Mouse (Mus musculus) liver, embryonic 16.5 days (tissue): ENCODE results near the gene Vsir. TPM values are rescaled to one million over a fixed set of nuclear protein-coding genes. Genes with fewer than 3 reads are reported as not detected.

ENCODE experiments used
- ATAC-seq: fragments of 200-750 bp; cut with Nextera tagmentation; 2 replicates; pipeline ENCODE4 v1.8.0; 2017; ENCODE audit warnings: low read depth, mild to moderate bottlenecking, moderate number of reproducible peaks, moderate library complexity
- H3K27ac ChIP-seq: fragments of 300-500 bp; sonication (generic); 2 replicates; pipeline ENCODE4 v1.5.1; 2014; ENCODE audit warnings: mild to moderate bottlenecking, low read length
- H3K27me3 ChIP-seq: fragments of 300-500 bp; sonication (generic); 2 replicates; pipeline ENCODE4 v1.6.1; 2014; ENCODE audit warnings: low read depth, low read length, mixed read lengths; ENCODE audit not compliant: control insufficient read depth, insufficient read depth
- H3K36me3 ChIP-seq: fragments of 300-500 bp; sonication (generic); 2 replicates; pipeline ENCODE4 v1.6.1; 2014; ENCODE audit warnings: mild to moderate bottlenecking; ENCODE audit not compliant: control insufficient read depth, insufficient read depth
- H3K4me1 ChIP-seq: fragments of 300-500 bp; sonication (generic); 2 replicates; pipeline ENCODE4 v1.6.1; 2014; ENCODE audit warnings: low read depth, low read length, mixed read lengths; ENCODE audit not compliant: control insufficient read depth
- H3K4me2 ChIP-seq: fragments of 300-500 bp; sonication (generic); 2 replicates; pipeline ENCODE4 v1.6.1; 2014; ENCODE audit warnings: low read depth, low read length, mixed read lengths
- H3K4me3 ChIP-seq: fragments of 300-500 bp; sonication (generic); 2 replicates; pipeline ENCODE4 v1.5.1; 2014; ENCODE audit warnings: low read depth, mild to moderate bottlenecking, low read length
- H3K9ac ChIP-seq: fragments of 300-500 bp; sonication (generic); 2 replicates; pipeline ENCODE4 v1.6.1; 2014; ENCODE audit warnings: low read depth, low read length
- H3K9me3 ChIP-seq: fragments of 300-500 bp; sonication (generic); replicated peaks from 2 replicates; pipeline ENCODE4 v1.6.1; 2016; ENCODE audit warnings: low read length; ENCODE audit not compliant: control insufficient read depth
- WGBS: fragments of 180-500 bp; shearing (Covaris S2); extraction: QIAGEN DNeasy Blood & Tissue Kit; methylation state at CpG from one replicate; pipeline ENCODE4 v1.1.7; 2014; ENCODE audit not compliant: insufficient replicate concordance; 5-methylcytosine and 5-hydroxymethylcytosine counted together
- polyA plus RNA-seq: library from polyadenylated mRNA; unstranded; fragments of >200 nt; fragmentation: Nextera tagmentation; extraction: Ambion mirVana; gene quantifications from 2 replicates; pipeline ENCODE4 v1.2.1, GENCODE M21; 2015

Gene Vsir
- polyA plus RNA-seq, 1 experiment from 2014 or later, result 11.9 TPM

- no peaks in the 10 kb centered on the region; the same call in 1 of the 2 replicates for H3K36me3 ChIP-seq
- H3K4me3 ChIP-seq, result no peak overlapping the region
- no peak for ATAC-seq
- peaks cover 2% of the 10 kb centered on the region; the same call in 1 of the 2 replicates for H3K4me1 ChIP-seq
- WGBS, result 61% methylated on average over 4 of the region's 4 CpGs
- no peaks in the 10 kb centered on the region for H3K27me3 ChIP-seq
- H3K9me3 ChIP-seq, result no peaks in the 10 kb centered on the region
- H3K27ac ChIP-seq, result no peak overlapping the region
- no peak overlapping the region for H3K4me2 ChIP-seq
- no peak overlapping the region for H3K9ac ChIP-seq
Observed at GRCm38 (mm10) chr10:60358776-60359175, 12.1 kb downstream of the Vsir start.

GRCm38 (mm10) chr10:60361615-60362309 is 15.1 kb downstream of the Vsir start:
- peaks cover 2% of the 10 kb centered on the region; the same call in 1 of the 2 replicates for H3K4me1 ChIP-seq
- no peak overlapping the region for H3K4me2 ChIP-seq
- WGBS, result 59% methylated on average over 12 of the region's 12 CpGs
- H3K4me3 ChIP-seq, result no peak overlapping the region
- H3K27me3 ChIP-seq, result no peaks in the 10 kb centered on the region
- no peak overlapping the region for H3K9ac ChIP-seq
- no peak for ATAC-seq
- no peaks in the 10 kb centered on the region; the same call in 1 of the 2 replicates for H3K36me3 ChIP-seq
- H3K27ac ChIP-seq, result no peak overlapping the region
- no peaks in the 10 kb centered on the region for H3K9me3 ChIP-seq

- 47% methylated on average over 2 of the region's 2 CpGs for WGBS
- no peak overlapping the region for H3K27ac ChIP-seq
- no peak overlapping the region for H3K4me2 ChIP-seq
- H3K36me3 ChIP-seq, result no peaks in the 10 kb centered on the region; the same call in 1 of the 2 replicates
- no peak overlapping the region for H3K9ac ChIP-seq
- H3K4me3 ChIP-seq, result no peak overlapping the region
- ATAC-seq, result no peak
- H3K9me3 ChIP-seq, result no peaks in the 10 kb centered on the region
- H3K27me3 ChIP-seq, result no peaks in the 10 kb centered on the region
- H3K4me1 ChIP-seq, result peaks cover 2% of the 10 kb centered on the region; the same call in 1 of the 2 replicates
Observed at GRCm38 (mm10) chr10:60362310-60362628, 15.6 kb downstream of the Vsir start.

GRCm38 (mm10) chr10:60363426-60363825 is 16.8 kb downstream of the Vsir start:
- ATAC-seq, result no peak

GRCm38 (mm10) chr10:60367145-60367544 is 20.5 kb downstream of the Vsir start:
- Histone ChIP-seq H3K36me3 (no peaks in the 10 kb centered on the region), H3K4me2 (no peak overlapping the region), H3K4me1 (no peaks in the 10 kb centered on the region; the same call in none of the 2 replicates), H3K9ac (no peak overlapping the region), H3K4me3 (no peak overlapping the region), H3K9me3 (no peaks in the 10 kb centered on the region), H3K27me3 (no peaks in the 10 kb centered on the region), H3K27ac (no peak overlapping the region; the same call in 1 of the 2 replicates)
- no peak for ATAC-seq
- WGBS, result 7% methylated on average over 2 of the region's 2 CpGs

More at GRCm38 (mm10) chr10:60363426-60363825, 16.8 kb downstream of the Vsir start:
- no peak overlapping the region for H3K4me2 ChIP-seq
- no peak overlapping the region for H3K27ac ChIP-seq
- no peaks in the 10 kb centered on the region for H3K9me3 ChIP-seq
- no peak overlapping the region for H3K4me3 ChIP-seq
- peaks cover 2% of the 10 kb centered on the region; the same call in 1 of the 2 replicates for H3K4me1 ChIP-seq
- WGBS, result 51% methylated on average over 6 of the region's 6 CpGs
- no peaks in the 10 kb centered on the region; the same call in 1 of the 2 replicates for H3K36me3 ChIP-seq
- H3K9ac ChIP-seq, result no peak overlapping the region
- no peaks in the 10 kb centered on the region for H3K27me3 ChIP-seq

- H3K9me3 ChIP-seq, result no peaks in the 10 kb centered on the region
- ATAC-seq, result no peak
- H3K27me3 ChIP-seq, result no peaks in the 10 kb centered on the region
- no peak overlapping the region for H3K4me2 ChIP-seq
- H3K36me3 ChIP-seq, result no peaks in the 10 kb centered on the region
- H3K27ac ChIP-seq, result no peak overlapping the region
- H3K4me3 ChIP-seq, result no peak overlapping the region
- 18% methylated on average over 4 of the region's 4 CpGs for WGBS
- H3K9ac ChIP-seq, result no peak overlapping the region
- no peaks in the 10 kb centered on the region; the same call in none of the 2 replicates for H3K4me1 ChIP-seq
Observed at GRCm38 (mm10) chr10:60367904-60368303, 21.3 kb downstream of the Vsir start.

GRCm38 (mm10) chr10:60369405-60369804 is 22.8 kb downstream of the Vsir start:
- H3K27me3 ChIP-seq, result no peaks in the 10 kb centered on the region
- no peak overlapping the region for H3K4me3 ChIP-seq
- 56% methylated on average over 6 of the region's 6 CpGs for WGBS
- no peak overlapping the region for H3K27ac ChIP-seq
- H3K36me3 ChIP-seq, result no peaks in the 10 kb centered on the region
- H3K4me2 ChIP-seq, result no peak overlapping the region
- no peak overlapping the region for H3K9ac ChIP-seq
- no peak for ATAC-seq
- H3K9me3 ChIP-seq, result no peaks in the 10 kb centered on the region
- H3K4me1 ChIP-seq, result no peaks in the 10 kb centered on the region; the same call in none of the 2 replicates

- Histone ChIP-seq H3K9ac (no peak overlapping the region), H3K4me1 (no peaks in the 10 kb centered on the region; the same call in none of the 2 replicates), H3K27ac (no peak overlapping the region), H3K4me3 (no peak overlapping the region), H3K27me3 (no peaks in the 10 kb centered on the region), H3K4me2 (no peak overlapping the region), H3K9me3 (no peaks in the 10 kb centered on the region), H3K36me3 (no peaks in the 10 kb centered on the region)
- WGBS, result 59% methylated on average over 2 of the region's 2 CpGs
- no peak for ATAC-seq
Observed at GRCm38 (mm10) chr10:60370098-60370497, 23.4 kb downstream of the Vsir start.

GRCm38 (mm10) chr10:60370601-60371061 is 24.0 kb downstream of the Vsir start:
- no peaks in the 10 kb centered on the region; the same call in none of the 2 replicates for H3K4me1 ChIP-seq
- H3K4me3 ChIP-seq, result no peak overlapping the region
- no peak for ATAC-seq
- H3K9me3 ChIP-seq, result no peaks in the 10 kb centered on the region
- no peaks in the 10 kb centered on the region for H3K36me3 ChIP-seq
- H3K4me2 ChIP-seq, result no peak overlapping the region
- WGBS, result 17% methylated on average over 5 of the region's 5 CpGs
- no peaks in the 10 kb centered on the region for H3K27me3 ChIP-seq
- H3K27ac ChIP-seq, result peak overlapping the region; percentile 65
- no peak overlapping the region for H3K9ac ChIP-seq
